Mouse (Mus musculus) brain, embryonic 14.5 days (tissue): ENCODE data around the gene Scamp5. TPM values are rescaled to one million over a fixed set of nuclear protein-coding genes. Genes with fewer than 3 reads are reported as not detected.
A peak's percentile ranks its signal among the peaks of the same experiment; 100 is the strongest.

Source experiments
- DNase-seq: peaks from one replicate; pipeline ENCODE4 v3.0.0-alpha.2; 2011; ENCODE audit warnings: low read depth
- CTCF ChIP-seq: fragments of 200-500 bp; IDR thresholded peaks from 2 replicates; pipeline ENCODE4 v1.5.1; 2012; ENCODE audit warnings: inconsistent platforms, mild to moderate bottlenecking, moderate library complexity, borderline replicate concordance; ENCODE audit not compliant: insufficient read depth, insufficient read length; ENCODE audit errors: extremely low read depth
- POLR2A ChIP-seq: fragments of 200-500 bp; IDR thresholded peaks from 2 replicates; pipeline ENCODE4 v1.6.1; 2012; ENCODE audit warnings: mild to moderate bottlenecking, inconsistent platforms, borderline replicate concordance; ENCODE audit not compliant: poor library complexity, insufficient read depth, insufficient read length, severe bottlenecking; ENCODE audit errors: extremely low read depth
- polyA plus RNA-seq: library from polyadenylated mRNA; depleted of rRNA; stranded (reverse); fragments of >200 nt; gene quantifications from 2 replicates; pipeline ENCODE4 v1.2.3, GENCODE M21; 2012

Gene Scamp5
- polyA plus RNA-seq, 1 experiment, result 222 TPM

GRCm38 (mm10) chr9:57497236-57497635, 29.4 kb upstream of the Scamp5 start:
- TF ChIP-seq CTCF (no peak), POLR2A (no peak)
- no peak for DNase-seq

- DNase-seq, result no peak
- TF ChIP-seq CTCF (no peak), POLR2A (no peak)
These were observed 27.1 kb upstream of the Scamp5 start for GRCm38 (mm10) chr9:57494970-57495369.

GRCm38 (mm10) chr9:57493532-57493931, 25.7 kb upstream of the Scamp5 start:
- no peak for TF ChIP-seq POLR2A
- TF ChIP-seq CTCF, result no peak
- DNase-seq, result no peak

GRCm38 (mm10) chr9:57487807-57488206, 19.9 kb upstream of the Scamp5 start:
- DNase-seq, result no peak
- TF ChIP-seq CTCF (no peak), POLR2A (no peak)

GRCm38 (mm10) chr9:57485774-57486173, 17.9 kb upstream of the Scamp5 start:
- TF ChIP-seq CTCF (peak; percentile 90; the same call in 1 of the 2 replicates), POLR2A (no peak)
- DNase-seq, result peak; percentile 94

GRCm38 (mm10) chr9:57468914-57469313, 1.1 kb upstream of the Scamp5 start:
- no peak for TF ChIP-seq POLR2A
- TF ChIP-seq CTCF, result no peak
- DNase-seq, result peak; percentile 28

GRCm38 (mm10) chr9:57467271-57467771, 539 bp downstream of the Scamp5 start:
- DNase-seq, result peak; percentile 77
- TF ChIP-seq POLR2A (no peak), CTCF (no peak)

- TF ChIP-seq POLR2A (no peak), CTCF (no peak)
- DNase-seq, result no peak
These were observed 1.8 kb downstream of the Scamp5 start for GRCm38 (mm10) chr9:57466101-57466500.

- DNase-seq, result no peak
- TF ChIP-seq POLR2A, result no peak
- TF ChIP-seq CTCF, result no peak
These were observed 5.0 kb downstream of the Scamp5 start for GRCm38 (mm10) chr9:57462866-57463265.

GRCm38 (mm10) chr9:57459707-57460106, 8.2 kb downstream of the Scamp5 start:
- TF ChIP-seq POLR2A (no peak), CTCF (peak; percentile 37; the same call in 1 of the 2 replicates)
- DNase-seq, result no peak

GRCm38 (mm10) chr9:57453516-57453915, 14.3 kb downstream of the Scamp5 start:
- no peak for DNase-seq
- no peak for TF ChIP-seq CTCF
- no peak for TF ChIP-seq POLR2A

GRCm38 (mm10) chr9:57452624-57453462, 15.0 kb downstream of the Scamp5 start:
- no peak for DNase-seq
- TF ChIP-seq POLR2A, result no peak
- TF ChIP-seq CTCF, result no peak

GRCm38 (mm10) chr9:57449715-57450114, 18.1 kb downstream of the Scamp5 start:
- no peak for DNase-seq

GRCm38 (mm10) chr9:57440620-57441019, 27.2 kb downstream of the Scamp5 start:
- no peak for TF ChIP-seq CTCF
- no peak for TF ChIP-seq POLR2A
- DNase-seq, result no peak

More at GRCm38 (mm10) chr9:57449715-57450114, 18.1 kb downstream of the Scamp5 start:
- TF ChIP-seq CTCF, result peak; percentile 28; the same call in 1 of the 2 replicates
- TF ChIP-seq POLR2A, result no peak

GRCm38 (mm10) chr9:57439522-57440295, 28.2 kb downstream of the Scamp5 start, which contains the start of gene Ppcdc:
Gene Ppcdc, minus strand, starts transcription at chr9:57440124.
- TF ChIP-seq CTCF (no peak), POLR2A (peak; percentile 82; the same call in 1 of the 2 replicates)
- peak; percentile 99 for DNase-seq
